Mouse (Mus musculus) brain, embryonic 14.5 days (tissue): ENCODE results near the gene Gatc.

Source experiments
- CTCF ChIP-seq: fragments of 200-500 bp; IDR thresholded peaks from 2 replicates; pipeline ENCODE4 v1.5.1; 2012; ENCODE audit warnings: inconsistent platforms, mild to moderate bottlenecking, moderate library complexity, borderline replicate concordance; ENCODE audit not compliant: insufficient read depth, insufficient read length; ENCODE audit errors: extremely low read depth
- POLR2A ChIP-seq: fragments of 200-500 bp; IDR thresholded peaks from 2 replicates; pipeline ENCODE4 v1.6.1; 2012; ENCODE audit warnings: mild to moderate bottlenecking, inconsistent platforms, borderline replicate concordance; ENCODE audit not compliant: poor library complexity, insufficient read depth, insufficient read length, severe bottlenecking; ENCODE audit errors: extremely low read depth

- no peak for TF ChIP-seq CTCF
- TF ChIP-seq POLR2A = no peak
Observed at GRCm38 (mm10) chr5:115312354-115312753, 28.6 kb downstream of the Gatc start.
